Mouse (Mus musculus): ENCODE data around the gene Alyref2. TPM values are rescaled to one million over a fixed set of nuclear protein-coding genes. Genes with fewer than 3 reads are reported as not detected.

Alyref2 gene
- 14.5 and 14.6 TPM in 2 replicates for polyA plus RNA-seq (2014; fragmentation: Nextera tagmentation; extraction: Ambion mirVana)

DNA sequence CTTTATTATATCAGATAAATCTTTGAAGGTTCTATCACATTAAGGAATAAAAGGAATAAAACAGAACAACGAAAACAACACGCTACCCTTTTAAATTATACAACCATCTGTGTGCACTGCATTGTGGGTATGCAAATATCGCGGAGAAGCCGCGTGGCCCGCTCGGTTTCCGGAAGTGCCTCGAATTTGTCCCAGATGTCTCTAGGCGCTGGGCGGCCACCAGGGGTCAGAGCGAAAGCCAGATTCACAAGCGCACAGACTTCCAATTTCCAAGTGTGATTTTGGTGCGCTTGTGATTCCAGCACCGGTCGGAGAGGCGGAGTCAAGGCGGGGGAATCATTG, at the start of gene Alyref2:
Alyref2 (plus strand) TSS at position 229 of the 342 bp plus-strand sequence.
- 0 out of 2 replicates have a peak, but pooled peaks cover 3% of the 10 kb centered on the region for H3K4me1 ChIP-seq (ENCODE audit: control insufficient read depth, insufficient read depth, low read length)
- H3K4me2 ChIP-seq (replicated peaks; ENCODE audit: low read depth, low read length) = peak within 1 kb of the TSS; percentile 50
- WGBS = 0% methylated on average over 19 of the region's 19 CpGs
- peak within 1 kb of the TSS; percentile 43 for H3K9ac ChIP-seq (replicated peaks; ENCODE audit: low read depth, low read length)
- peak; percentile 85 for ATAC-seq (ENCODE audit: insufficient number of reproducible peaks, insufficient read depth, low FRiP score, low read depth)
- peak within 1 kb of the TSS; percentile 47 for H3K4me3 ChIP-seq (ENCODE audit: low read depth, low read length)
- H3K9me3 ChIP-seq (ENCODE audit: control insufficient read depth, low read depth, low read length) = no peaks in the 10 kb centered on the region
- H3K27ac ChIP-seq (ENCODE audit: low read length) = peak within 1 kb of the TSS; percentile 93
- H3K36me3 ChIP-seq (ENCODE audit: control insufficient read depth, insufficient read depth, low read length) = no peaks in the 10 kb centered on the region
- H3K27me3 ChIP-seq (ENCODE audit: control insufficient read depth, insufficient read depth, low read length) = no peaks in the 10 kb centered on the region

DNA sequence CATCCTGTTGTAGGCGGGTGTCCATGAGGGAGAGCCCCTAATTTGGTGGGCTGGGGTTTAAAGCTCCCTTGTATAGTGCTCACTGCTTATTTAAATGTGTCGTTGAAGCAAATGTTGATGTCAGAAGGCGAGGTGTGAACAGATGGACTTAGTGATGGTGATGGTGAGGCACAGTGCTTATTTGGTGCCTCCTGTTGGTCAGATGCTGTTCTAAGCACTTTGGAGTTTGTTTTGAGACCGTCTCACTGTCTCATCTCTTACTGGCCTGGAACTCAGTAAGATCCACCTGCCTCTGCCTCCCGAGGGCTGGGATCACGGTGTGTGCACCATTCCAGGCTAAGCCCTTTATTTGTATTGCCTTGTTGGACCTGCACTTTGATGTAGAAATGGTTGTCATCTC, 48.4 kb upstream of the Alyref2 start:
- Histone ChIP-seq H3K9me3 (ENCODE audit: control insufficient read depth, low read depth, low read length) (no peaks in the 10 kb centered on the region), H3K4me2 (replicated peaks; ENCODE audit: low read depth, low read length) (no peak overlapping the region), H3K4me3 (ENCODE audit: low read depth, low read length) (no peak overlapping the region), H3K4me1 (ENCODE audit: control insufficient read depth, insufficient read depth, low read length) (no peaks in the 10 kb centered on the region), H3K27ac (ENCODE audit: low read length) (no peak overlapping the region), H3K36me3 (ENCODE audit: control insufficient read depth, insufficient read depth, low read length) (no peaks in the 10 kb centered on the region), H3K27me3 (ENCODE audit: control insufficient read depth, insufficient read depth, low read length) (no peaks in the 10 kb centered on the region), H3K9ac (replicated peaks; ENCODE audit: low read depth, low read length) (no peak overlapping the region)
- ATAC-seq (ENCODE audit: insufficient number of reproducible peaks, insufficient read depth, low FRiP score, low read depth) = no peak
- 83% methylated on average over 6 of the region's 6 CpGs for WGBS

DNA sequence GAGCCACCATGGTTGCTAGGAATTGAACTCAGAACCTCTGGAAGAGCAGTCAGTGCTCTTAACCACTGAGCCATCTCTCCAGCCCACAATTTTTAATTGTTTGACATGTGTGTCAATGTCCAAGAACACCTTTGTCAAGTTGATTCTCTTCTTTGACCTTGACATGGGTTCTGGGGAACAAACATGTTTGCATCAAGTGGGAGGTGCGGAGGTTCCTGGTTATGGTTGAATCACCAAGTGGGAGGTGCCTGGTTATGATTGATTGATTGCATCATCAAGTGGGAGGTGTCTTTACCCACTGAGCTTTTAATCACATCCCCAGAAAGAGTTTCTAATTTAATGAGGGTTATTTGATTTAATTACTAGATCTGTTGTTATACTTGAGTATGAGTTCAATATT, 45.7 kb upstream of the Alyref2 start:
- Histone ChIP-seq H3K4me2 (replicated peaks; ENCODE audit: low read depth, low read length) (no peak overlapping the region), H3K4me3 (ENCODE audit: low read depth, low read length) (no peak overlapping the region), H3K27ac (ENCODE audit: low read length) (no peak overlapping the region), H3K36me3 (ENCODE audit: control insufficient read depth, insufficient read depth, low read length) (peaks cover 7% of the 10 kb centered on the region; the same call in 1 of the 2 replicates), H3K4me1 (ENCODE audit: control insufficient read depth, insufficient read depth, low read length) (no peaks in the 10 kb centered on the region), H3K9me3 (ENCODE audit: control insufficient read depth, low read depth, low read length) (no peaks in the 10 kb centered on the region), H3K27me3 (ENCODE audit: control insufficient read depth, insufficient read depth, low read length) (no peaks in the 10 kb centered on the region), H3K9ac (replicated peaks; ENCODE audit: low read depth, low read length) (no peak overlapping the region)
- 84% methylated on average over 1 of the region's 1 CpGs for WGBS
- no peak for ATAC-seq (ENCODE audit: insufficient number of reproducible peaks, insufficient read depth, low FRiP score, low read depth)

DNA sequence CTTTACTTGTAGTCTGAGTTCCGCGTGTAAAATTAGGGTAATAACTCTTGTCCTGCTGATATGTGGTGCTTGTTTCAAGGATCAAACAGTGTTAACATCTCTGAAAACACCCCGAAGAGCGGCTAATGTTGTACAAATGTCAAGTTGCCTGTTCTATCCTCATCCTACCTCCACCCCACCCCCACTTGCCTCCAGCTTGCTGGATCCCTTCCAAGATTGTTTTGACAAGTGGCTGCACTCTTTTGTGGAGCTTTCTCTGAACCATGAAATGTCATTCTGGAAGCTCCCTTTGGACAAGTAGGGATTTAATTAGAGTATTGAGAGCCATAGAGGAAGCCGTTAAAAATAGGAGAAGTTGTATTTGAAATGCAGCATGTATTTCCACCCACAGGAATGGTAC, 43.5 kb upstream of the Alyref2 start:
- 50% methylated on average over 5 of the region's 5 CpGs for WGBS
- H3K4me1 ChIP-seq (ENCODE audit: control insufficient read depth, insufficient read depth, low read length) = no peaks in the 10 kb centered on the region
- no peak overlapping the region for H3K4me2 ChIP-seq (replicated peaks; ENCODE audit: low read depth, low read length)
- H3K27me3 ChIP-seq (ENCODE audit: control insufficient read depth, insufficient read depth, low read length) = no peaks in the 10 kb centered on the region
- no peak overlapping the region for H3K27ac ChIP-seq (ENCODE audit: low read length)
- no peak overlapping the region for H3K4me3 ChIP-seq (ENCODE audit: low read depth, low read length)
- H3K9me3 ChIP-seq (ENCODE audit: control insufficient read depth, low read depth, low read length) = no peaks in the 10 kb centered on the region
- ATAC-seq (ENCODE audit: insufficient number of reproducible peaks, insufficient read depth, low FRiP score, low read depth) = no peak
- H3K36me3 ChIP-seq (ENCODE audit: control insufficient read depth, insufficient read depth, low read length) = peaks cover 7% of the 10 kb centered on the region; the same call in 1 of the 2 replicates
- no peak overlapping the region for H3K9ac ChIP-seq (replicated peaks; ENCODE audit: low read depth, low read length)

DNA sequence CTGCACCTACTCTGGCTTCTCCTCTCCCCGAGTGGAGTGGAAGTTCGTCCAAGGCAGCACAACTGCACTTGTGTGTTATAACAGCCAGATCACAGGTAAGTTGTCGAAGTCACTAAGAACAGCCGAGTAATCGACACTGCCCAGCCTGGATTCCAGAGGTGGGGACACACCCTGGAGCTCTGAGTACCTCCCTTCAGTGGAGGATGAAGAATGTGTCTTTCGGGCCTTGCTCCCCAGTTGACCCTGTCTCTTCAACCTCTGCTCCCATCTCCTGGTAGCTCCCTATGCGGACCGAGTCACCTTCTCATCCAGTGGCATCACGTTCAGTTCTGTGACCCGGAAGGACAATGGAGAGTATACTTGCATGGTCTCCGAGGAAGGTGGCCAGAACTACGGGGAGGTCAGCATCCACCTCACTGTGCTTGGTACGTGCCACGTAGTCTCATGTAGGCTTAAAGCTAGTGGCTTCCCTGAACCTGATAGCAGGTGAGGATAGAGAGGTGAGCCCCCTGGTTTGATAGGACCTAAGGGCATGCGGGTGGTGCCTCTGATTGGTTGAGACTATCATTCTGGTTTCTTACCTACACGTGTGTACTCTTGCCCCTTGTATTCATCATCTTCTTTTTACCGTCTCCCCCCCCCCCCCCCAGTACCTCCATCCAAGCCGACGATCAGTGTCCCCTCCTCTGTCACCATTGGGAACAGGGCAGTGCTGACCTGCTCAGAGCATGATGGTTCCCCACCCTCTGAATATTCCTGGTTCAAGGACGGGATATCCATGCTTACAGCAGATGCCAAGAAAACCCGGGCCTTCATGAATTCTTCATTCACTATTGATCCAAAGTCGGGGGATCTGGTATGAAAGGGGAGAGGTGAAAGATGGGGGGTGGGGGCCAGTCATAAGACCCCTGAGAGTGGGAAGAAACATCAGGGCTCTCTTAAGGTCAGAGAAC, 42.5 kb upstream of the Alyref2 start:
- no peaks in the 10 kb centered on the region for H3K27me3 ChIP-seq (ENCODE audit: control insufficient read depth, insufficient read depth, low read length)
- peaks cover 7% of the 10 kb centered on the region; the same call in 1 of the 2 replicates for H3K36me3 ChIP-seq (ENCODE audit: control insufficient read depth, insufficient read depth, low read length)
- no peaks in the 10 kb centered on the region for H3K9me3 ChIP-seq (ENCODE audit: control insufficient read depth, low read depth, low read length)
- 89% methylated on average over 21 of the region's 22 CpGs for WGBS
- no peak for ATAC-seq (ENCODE audit: insufficient number of reproducible peaks, insufficient read depth, low FRiP score, low read depth)
- H3K9ac ChIP-seq (replicated peaks; ENCODE audit: low read depth, low read length) = no peak overlapping the region
- H3K4me2 ChIP-seq (replicated peaks; ENCODE audit: low read depth, low read length) = no peak overlapping the region
- H3K27ac ChIP-seq (ENCODE audit: low read length) = no peak overlapping the region
- no peaks in the 10 kb centered on the region for H3K4me1 ChIP-seq (ENCODE audit: control insufficient read depth, insufficient read depth, low read length)
- H3K4me3 ChIP-seq (ENCODE audit: low read depth, low read length) = no peak overlapping the region

DNA sequence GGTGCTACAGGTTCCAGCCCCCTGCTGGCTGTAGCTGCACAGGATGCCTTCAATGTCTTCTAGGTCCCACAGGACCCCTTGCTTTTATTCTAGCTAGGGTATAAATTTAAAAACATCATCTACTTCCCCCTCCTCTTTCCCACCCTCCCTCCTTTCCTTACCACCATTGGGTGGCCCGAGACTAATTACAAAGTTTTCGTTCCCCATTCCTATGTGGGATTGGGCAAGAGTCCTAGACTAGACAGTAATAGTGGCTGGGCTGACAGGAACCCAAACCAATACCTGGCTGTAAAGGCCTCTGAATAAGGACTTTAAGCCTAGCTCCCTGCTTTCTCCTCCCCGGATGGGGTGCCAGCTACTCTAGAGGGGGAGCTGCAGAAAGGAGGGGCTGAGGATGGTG, 40.1 kb upstream of the Alyref2 start:
- no peak overlapping the region for H3K4me2 ChIP-seq (replicated peaks; ENCODE audit: low read depth, low read length)
- ATAC-seq (ENCODE audit: insufficient number of reproducible peaks, insufficient read depth, low FRiP score, low read depth) = no peak
- no peak overlapping the region for H3K4me3 ChIP-seq (ENCODE audit: low read depth, low read length)
- no peaks in the 10 kb centered on the region for H3K4me1 ChIP-seq (ENCODE audit: control insufficient read depth, insufficient read depth, low read length)
- H3K27ac ChIP-seq (ENCODE audit: low read length) = peak overlapping the region; percentile 52; the same call in 1 of the 2 replicates
- no peaks in the 10 kb centered on the region for H3K9me3 ChIP-seq (ENCODE audit: control insufficient read depth, low read depth, low read length)
- H3K36me3 ChIP-seq (ENCODE audit: control insufficient read depth, insufficient read depth, low read length) = peaks cover 7% of the 10 kb centered on the region; the same call in 1 of the 2 replicates
- 94% methylated on average over 3 of the region's 3 CpGs for WGBS
- no peaks in the 10 kb centered on the region for H3K27me3 ChIP-seq (ENCODE audit: control insufficient read depth, insufficient read depth, low read length)
- H3K9ac ChIP-seq (replicated peaks; ENCODE audit: low read depth, low read length) = no peak overlapping the region

DNA sequence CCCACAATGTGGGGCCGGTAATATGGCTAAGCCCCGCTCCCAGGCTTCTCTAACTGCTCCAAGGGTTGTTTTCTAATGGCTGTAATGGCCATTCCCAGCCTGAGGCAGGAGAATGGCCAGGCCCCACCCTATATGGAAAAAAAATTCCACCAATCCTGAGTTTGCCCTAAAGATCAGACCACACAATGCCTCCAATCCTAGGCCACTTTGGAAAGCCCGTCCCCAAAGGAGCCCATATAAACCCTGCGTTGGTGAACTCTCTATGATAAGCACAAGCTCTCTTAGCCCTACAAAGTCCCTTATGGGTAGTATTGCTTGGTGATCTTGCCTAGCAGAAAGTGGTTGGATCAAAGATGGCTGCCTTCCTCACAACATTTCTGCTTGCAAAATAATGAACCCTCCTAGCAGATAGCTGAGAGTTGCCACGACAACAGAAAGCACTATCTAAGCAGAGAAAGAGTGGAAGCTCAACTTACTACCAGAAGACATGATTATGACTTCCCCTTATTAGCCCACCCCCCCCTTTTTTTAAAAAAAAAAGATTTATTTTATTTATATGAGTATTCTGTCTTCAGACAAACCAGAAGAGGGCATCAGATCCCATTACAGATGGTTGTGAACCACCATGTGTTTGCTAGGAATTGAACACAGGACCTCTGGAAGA, 37.4 kb upstream of the Alyref2 start:
- Histone ChIP-seq H3K9me3 (ENCODE audit: control insufficient read depth, low read depth, low read length) (no peaks in the 10 kb centered on the region), H3K27me3 (ENCODE audit: control insufficient read depth, insufficient read depth, low read length) (no peaks in the 10 kb centered on the region), H3K4me3 (ENCODE audit: low read depth, low read length) (no peak overlapping the region), H3K4me2 (replicated peaks; ENCODE audit: low read depth, low read length) (no peak overlapping the region), H3K27ac (ENCODE audit: low read length) (no peak overlapping the region), H3K36me3 (ENCODE audit: control insufficient read depth, insufficient read depth, low read length) (peaks cover 3% of the 10 kb centered on the region; the same call in 1 of the 2 replicates), H3K4me1 (ENCODE audit: control insufficient read depth, insufficient read depth, low read length) (no peaks in the 10 kb centered on the region), H3K9ac (replicated peaks; ENCODE audit: low read depth, low read length) (no peak overlapping the region)
- 0 out of 2 replicates have a peak, but pooled peaks have one; percentile 20 for ATAC-seq (ENCODE audit: insufficient number of reproducible peaks, insufficient read depth, low FRiP score, low read depth)
- 94% methylated on average over 5 of the region's 5 CpGs for WGBS

DNA sequence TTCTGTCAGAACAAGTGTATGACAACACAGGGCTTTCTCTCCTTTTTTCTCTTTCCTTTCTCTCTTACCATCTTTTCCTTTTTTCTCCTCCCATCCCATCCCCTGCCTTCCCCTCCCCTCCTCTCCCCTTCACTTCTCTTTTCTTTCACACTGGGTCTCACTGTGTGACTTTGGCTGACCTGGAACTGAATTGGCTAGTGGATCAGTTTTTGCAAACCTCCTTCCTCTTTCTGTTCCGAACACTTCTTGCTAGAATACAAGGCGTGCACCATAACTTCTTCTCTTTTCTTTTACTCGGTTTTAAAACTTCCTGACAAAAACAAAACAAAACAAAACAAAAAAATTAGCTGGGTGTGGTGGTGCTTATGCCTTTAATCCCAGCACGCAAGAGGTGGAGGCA, 36.7 kb upstream of the Alyref2 start:
- H3K4me1 ChIP-seq (ENCODE audit: control insufficient read depth, insufficient read depth, low read length) = no peaks in the 10 kb centered on the region
- 86% methylated on average over 4 of the region's 4 CpGs for WGBS
- H3K4me3 ChIP-seq (ENCODE audit: low read depth, low read length) = no peak overlapping the region
- no peak for ATAC-seq (ENCODE audit: insufficient number of reproducible peaks, insufficient read depth, low FRiP score, low read depth)
- H3K4me2 ChIP-seq (replicated peaks; ENCODE audit: low read depth, low read length) = no peak overlapping the region
- H3K9me3 ChIP-seq (ENCODE audit: control insufficient read depth, low read depth, low read length) = no peaks in the 10 kb centered on the region
- peaks cover under 1% of the 10 kb centered on the region; the same call in 1 of the 2 replicates for H3K36me3 ChIP-seq (ENCODE audit: control insufficient read depth, insufficient read depth, low read length)
- no peak overlapping the region for H3K27ac ChIP-seq (ENCODE audit: low read length)
- H3K9ac ChIP-seq (replicated peaks; ENCODE audit: low read depth, low read length) = no peak overlapping the region
- no peaks in the 10 kb centered on the region for H3K27me3 ChIP-seq (ENCODE audit: control insufficient read depth, insufficient read depth, low read length)

All from stomach, embryonic 14.5 days (tissue).